Mouse (Mus musculus) lung, postnatal 36 days (tissue): ENCODE measurements at regions not wholly inside any gene's neighbourhood (a gene's known extent, or its start where the extent isn't known, plus 50 kb on each side); places are given as distances from the start of the nearest gene placed in this dataset.

Source experiments
- DNase-seq: peaks from one replicate; pipeline ENCODE4 v3.0.0; 2022; ENCODE audit warnings: mixed read lengths

GRCm38 (mm10) chr2:80717979-80718378 lies 100.9 kb downstream of the Nup35 start:
- no peak for DNase-seq

GRCm38 (mm10) chr2:80724085-80724484 lies 107.0 kb downstream of the Nup35 start:
- DNase-seq, result no peak

- no peak for DNase-seq
These were observed 114.3 kb downstream of the Nup35 start for GRCm38 (mm10) chr2:80731324-80731723.

GRCm38 (mm10) chr2:80746737-80747136 lies 129.7 kb downstream of the Nup35 start:
- no peak for DNase-seq

GRCm38 (mm10) chr2:80762013-80762612 lies 145.1 kb downstream of the Nup35 start:
- DNase-seq, result peak; percentile 36

GRCm38 (mm10) chr2:80771176-80771575 lies 154.1 kb downstream of the Nup35 start:
- DNase-seq, result no peak

- DNase-seq, result no peak
These were observed 155.4 kb downstream of the Nup35 start for GRCm38 (mm10) chr2:80772455-80772854.

- DNase-seq, result no peak
These were observed 169.3 kb downstream of the Nup35 start for GRCm38 (mm10) chr2:80786370-80786769.

- no peak for DNase-seq
These were observed 176.5 kb downstream of the Nup35 start for GRCm38 (mm10) chr2:80793345-80794147.

GRCm38 (mm10) chr2:80794148-80794507 lies 177.1 kb downstream of the Nup35 start:
- no peak for DNase-seq

GRCm38 (mm10) chr2:80819268-80819667 lies 202.2 kb downstream of the Nup35 start:
- DNase-seq, result no peak

GRCm38 (mm10) chr2:80851056-80851455 lies 234.0 kb downstream of the Nup35 start:
- DNase-seq, result no peak

- DNase-seq, result no peak
These were observed 238.2 kb downstream of the Nup35 start for GRCm38 (mm10) chr2:80855214-80855613.

GRCm38 (mm10) chr2:80870046-80870445 lies 253.0 kb downstream of the Nup35 start:
- no peak for DNase-seq

- DNase-seq, result no peak
These were observed 253.4 kb downstream of the Nup35 start for GRCm38 (mm10) chr2:80870458-80870857.

GRCm38 (mm10) chr2:80871356-80871755 lies 254.3 kb downstream of the Nup35 start:
- DNase-seq, result no peak

- DNase-seq, result no peak
These were observed 261.4 kb downstream of the Nup35 start for GRCm38 (mm10) chr2:80878437-80878836.

- DNase-seq, result no peak
These were observed 267.2 kb downstream of the Nup35 start for GRCm38 (mm10) chr2:80884231-80884630.

- no peak for DNase-seq
These were observed 285.0 kb downstream of the Nup35 start for GRCm38 (mm10) chr2:80902050-80902449.

- no peak for DNase-seq
These were observed 296.4 kb downstream of the Nup35 start for GRCm38 (mm10) chr2:80913478-80913877.

- no peak for DNase-seq
These were observed 328.5 kb downstream of the Nup35 start for GRCm38 (mm10) chr2:80945521-80945920.

GRCm38 (mm10) chr2:80966766-80967165 lies 349.7 kb downstream of the Nup35 start:
- no peak for DNase-seq

- no peak for DNase-seq
These were observed 350.2 kb downstream of the Nup35 start for GRCm38 (mm10) chr2:80967260-80967659.

GRCm38 (mm10) chr2:80969354-80969753 lies 352.3 kb downstream of the Nup35 start:
- DNase-seq, result no peak

- DNase-seq, result no peak
These were observed 356.2 kb downstream of the Nup35 start for GRCm38 (mm10) chr2:80973217-80973616.
